Mouse (Mus musculus) hindbrain, embryonic 15.5 days (tissue): ENCODE results near the gene Acin1. TPM values are rescaled to one million over a fixed set of nuclear protein-coding genes. Genes with fewer than 3 reads are reported as not detected.

Source experiments
- ATAC-seq: fragments of 200-750 bp; cut with Nextera tagmentation; 2 replicates; pipeline ENCODE4 v1.8.0; 2017; ENCODE audit warnings: low read depth, moderate number of reproducible peaks, moderate TSS enrichment; ENCODE audit not compliant: low FRiP score
- H3K27ac ChIP-seq: fragments of 300-500 bp; sonication (generic); replicated peaks from 2 replicates; pipeline ENCODE4 v1.5.1; 2015; ENCODE audit warnings: mild to moderate bottlenecking, inconsistent platforms
- H3K27me3 ChIP-seq: fragments of 300-500 bp; sonication (generic); 2 replicates; pipeline ENCODE4 v1.6.1; 2015; ENCODE audit warnings: control low read depth, inconsistent platforms
- H3K36me3 ChIP-seq: fragments of 300-500 bp; sonication (generic); 2 replicates; pipeline ENCODE4 v1.6.1; 2015; ENCODE audit warnings: control low read depth, inconsistent platforms
- H3K4me1 ChIP-seq: fragments of 300-500 bp; sonication (generic); replicated peaks from 2 replicates; pipeline ENCODE4 v1.6.1; 2015; ENCODE audit warnings: control low read depth, inconsistent platforms
- H3K4me2 ChIP-seq: fragments of 300-500 bp; sonication (generic); 2 replicates; pipeline ENCODE4 v1.6.1; 2015; ENCODE audit warnings: moderate library complexity, mild to moderate bottlenecking, inconsistent platforms
- H3K4me3 ChIP-seq: fragments of 300-500 bp; sonication (generic); 2 replicates; pipeline ENCODE4 v1.5.1; 2015; ENCODE audit warnings: mild to moderate bottlenecking, inconsistent platforms
- H3K9ac ChIP-seq: fragments of 300-500 bp; sonication (generic); 2 replicates; pipeline ENCODE4 v1.6.1; 2015; ENCODE audit warnings: inconsistent platforms
- H3K9me3 ChIP-seq: fragments of 300-500 bp; sonication (generic); 2 replicates; pipeline ENCODE4 v1.6.1; 2016; ENCODE audit warnings: control low read depth, inconsistent platforms
- WGBS: fragments of 180-500 bp; shearing (Covaris S2); methylation state at CpG from one replicate; pipeline ENCODE4 v1.1.7; 2015; 5-methylcytosine and 5-hydroxymethylcytosine counted together
- polyA plus RNA-seq: library from polyadenylated mRNA; unstranded; fragments of >200 nt; fragmentation: Nextera tagmentation; extraction: Ambion mirVana; gene quantifications from 2 replicates; pipeline ENCODE4 v1.2.1, GENCODE M21; 2015

Acin1 gene
- polyA plus RNA-seq = 124 and 137 TPM in 2 replicates

DNA sequence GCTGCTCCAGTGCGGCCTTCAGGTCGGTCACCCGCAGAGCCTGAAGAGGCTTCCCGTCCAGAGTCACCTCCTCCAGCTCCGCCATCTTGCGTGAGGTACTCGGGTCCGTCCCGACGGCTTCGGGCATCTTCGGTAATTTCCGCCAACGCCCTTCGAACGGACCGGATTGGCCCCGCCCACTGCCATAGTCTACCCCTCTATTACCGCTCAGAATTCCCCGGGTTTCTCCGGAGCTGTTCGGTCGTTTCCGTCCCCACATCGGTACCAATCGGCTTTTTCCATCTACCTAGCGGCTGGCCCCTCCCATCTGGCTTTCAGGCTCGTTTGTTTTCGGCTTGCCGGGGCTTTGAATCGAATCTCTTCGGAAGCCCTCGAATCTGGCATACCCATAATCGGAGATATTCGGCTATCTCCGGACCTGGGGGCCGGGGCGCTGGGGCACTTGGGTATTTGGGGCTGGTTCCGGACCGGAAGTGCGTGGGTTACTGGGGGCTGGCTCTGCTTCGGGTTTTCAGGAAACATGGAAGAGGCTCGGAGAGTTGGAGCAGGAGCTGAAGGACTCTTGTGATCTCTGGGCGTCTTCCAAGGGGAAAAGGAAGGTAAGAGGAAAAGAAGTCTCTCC is at the start of gene Acin1:
Gene Acin1 (minus strand): TSS at position 410 of the 622 bp plus-strand sequence.
- under 1% methylated on average over 44 of the region's 44 CpGs for WGBS
- Histone ChIP-seq H3K9me3 (no peaks in the 10 kb centered on the region), H3K4me2 (peak within 1 kb of the TSS; percentile 63), H3K36me3 (peaks cover 26% of the 10 kb centered on the region), H3K27ac (peak within 1 kb of the TSS; percentile 98), H3K27me3 (no peaks in the 10 kb centered on the region), H3K9ac (peak within 1 kb of the TSS; percentile 95), H3K4me3 (peak within 1 kb of the TSS; percentile 92), H3K4me1 (peaks cover 36% of the 10 kb centered on the region)
- ATAC-seq = peak; percentile 98

DNA sequence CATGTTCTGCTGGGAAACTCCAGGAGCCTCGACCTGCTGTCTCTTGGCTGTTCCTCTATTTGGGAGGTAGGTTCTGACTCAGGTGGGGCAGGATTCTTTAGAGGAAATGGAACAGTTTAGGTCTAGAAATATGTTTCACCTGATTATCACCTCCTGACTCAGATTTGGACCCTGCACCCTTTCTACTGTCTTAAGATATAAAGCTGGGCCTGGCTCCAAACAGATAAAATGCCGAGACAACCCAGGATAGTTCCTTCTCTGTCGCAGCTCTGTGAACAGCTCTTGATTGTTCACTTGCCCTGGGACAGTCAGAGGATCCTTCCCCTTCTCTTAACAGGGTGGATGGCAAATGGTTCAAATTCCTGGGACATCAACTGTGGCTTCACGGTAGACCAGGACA is 48.5 kb upstream of the Acin1 start:
- Histone ChIP-seq H3K4me3 (no peak overlapping the region), H3K9me3 (no peaks in the 10 kb centered on the region), H3K27ac (no peak overlapping the region), H3K4me1 (peaks cover 13% of the 10 kb centered on the region), H3K4me2 (no peak overlapping the region), H3K9ac (no peak overlapping the region), H3K36me3 (no peaks in the 10 kb centered on the region), H3K27me3 (no peaks in the 10 kb centered on the region)
- no peak for ATAC-seq
- WGBS = 84% methylated on average over 4 of the region's 4 CpGs

DNA sequence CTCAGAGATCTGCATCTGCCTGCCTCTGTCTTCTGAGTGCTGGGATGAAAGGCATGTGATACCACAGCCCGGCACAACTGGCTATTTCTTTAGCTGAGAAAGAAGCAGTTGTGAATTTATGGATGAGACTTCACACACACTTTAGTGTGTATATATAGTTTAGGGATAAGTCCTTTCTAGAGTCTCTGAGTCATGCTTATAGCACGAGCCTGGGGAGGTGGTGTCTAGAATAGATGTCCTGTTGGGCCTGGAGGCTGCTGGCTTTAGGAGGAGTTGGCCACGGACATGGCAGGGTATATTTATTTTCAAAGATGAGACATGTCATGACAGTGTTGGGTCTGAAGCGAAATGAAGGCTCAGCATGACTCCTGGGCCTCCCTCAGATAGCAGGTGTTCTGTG is 47.3 kb upstream of the Acin1 start:
- WGBS = 80% methylated on average over 4 of the region's 4 CpGs
- ATAC-seq = no peak
- H3K9ac ChIP-seq = no peak overlapping the region

DNA sequence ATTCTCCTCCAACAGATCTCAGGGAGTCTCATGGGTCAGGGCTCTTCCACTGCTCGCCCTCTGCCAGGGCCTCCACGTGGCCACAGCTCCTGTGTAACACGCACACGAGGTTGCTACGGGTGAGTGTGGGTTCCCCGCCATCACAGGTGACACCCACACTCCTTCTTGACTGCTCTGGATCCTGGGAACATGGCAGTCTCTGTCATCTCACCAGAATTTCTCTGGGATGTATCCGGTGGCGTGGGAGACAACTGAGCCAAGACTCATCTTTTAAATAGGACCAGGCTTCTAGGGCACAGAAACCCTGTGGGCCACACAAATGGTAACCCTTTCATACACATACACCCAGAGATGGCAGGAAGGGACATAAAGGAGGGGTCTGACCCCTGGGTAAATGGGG is 45.5 kb upstream of the Acin1 start:
- WGBS = 93% methylated on average over 8 of the region's 8 CpGs
- Histone ChIP-seq H3K27ac (no peak overlapping the region), H3K9me3 (no peaks in the 10 kb centered on the region), H3K36me3 (no peaks in the 10 kb centered on the region), H3K4me2 (no peak overlapping the region), H3K4me1 (peaks cover 7% of the 10 kb centered on the region), H3K4me3 (no peak overlapping the region), H3K9ac (no peak overlapping the region), H3K27me3 (no peaks in the 10 kb centered on the region)
- no peak for ATAC-seq

More for the DNA sequence above, 47.3 kb upstream of the Acin1 start:
- H3K9me3 ChIP-seq = no peaks in the 10 kb centered on the region
- no peaks in the 10 kb centered on the region for H3K36me3 ChIP-seq
- H3K27ac ChIP-seq = no peak overlapping the region
- H3K4me2 ChIP-seq = no peak overlapping the region
- no peaks in the 10 kb centered on the region for H3K27me3 ChIP-seq
- H3K4me3 ChIP-seq = no peak overlapping the region
- peaks cover 13% of the 10 kb centered on the region for H3K4me1 ChIP-seq

DNA sequence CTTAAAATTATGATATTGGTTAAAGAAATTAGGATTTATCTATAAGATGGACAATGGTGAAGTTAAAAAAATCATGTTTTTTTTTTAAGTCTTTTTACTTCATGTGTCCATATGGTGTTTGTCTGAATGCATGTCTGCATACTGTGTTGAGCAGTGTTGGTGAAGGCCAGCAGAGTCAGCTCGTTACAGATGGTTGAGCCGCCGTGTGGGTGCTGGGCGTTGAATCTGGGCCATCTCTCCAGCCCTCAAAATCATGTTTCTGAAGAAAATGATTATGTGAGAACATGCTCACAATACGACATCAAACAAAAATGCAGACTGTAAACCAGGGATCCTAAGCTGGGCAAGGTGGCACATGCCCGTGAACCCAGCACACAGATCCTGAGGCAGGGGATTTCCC is 43.6 kb upstream of the Acin1 start:
- Histone ChIP-seq H3K27me3 (no peaks in the 10 kb centered on the region), H3K4me1 (no peaks in the 10 kb centered on the region)
- WGBS = 91% methylated on average over 6 of the region's 6 CpGs

DNA sequence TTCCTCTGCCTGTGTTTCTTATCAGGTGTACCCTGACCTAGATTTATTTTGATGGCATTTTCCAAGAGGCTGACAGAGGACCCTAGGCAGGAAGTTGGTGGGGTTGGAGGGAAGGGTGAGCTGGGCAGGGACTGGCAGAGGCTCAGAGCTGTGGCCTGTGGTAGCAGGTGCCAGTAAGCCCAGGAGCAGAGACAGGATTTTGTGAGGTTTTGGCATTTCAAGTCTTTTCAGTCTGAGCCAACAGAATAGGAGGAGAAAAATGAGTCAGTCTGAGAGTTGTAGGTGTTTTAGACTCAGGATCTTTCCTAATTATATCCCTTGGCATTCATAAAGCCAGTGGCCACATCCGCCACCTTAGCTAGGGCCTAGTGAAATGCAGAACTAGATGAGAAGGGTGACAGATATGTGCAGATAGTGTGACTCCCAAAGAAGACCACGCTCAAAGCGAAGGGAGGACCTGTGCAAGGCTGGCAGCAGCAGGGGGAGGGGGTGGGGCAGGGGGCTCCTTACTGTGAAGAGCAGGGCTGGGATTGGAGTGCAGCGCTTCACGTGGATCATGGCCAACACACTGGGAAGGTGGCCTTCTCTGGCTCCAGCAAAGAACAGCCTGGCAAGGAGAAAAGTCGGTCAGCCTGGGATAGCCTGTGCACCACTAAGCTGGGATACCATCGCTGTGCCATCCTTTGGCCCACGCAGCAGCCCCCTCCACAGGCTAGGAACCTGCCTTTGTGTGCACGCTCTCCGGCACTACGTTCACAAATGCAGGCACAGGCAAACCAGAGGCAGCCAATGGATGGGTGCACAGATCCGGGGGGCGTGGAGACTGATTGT is 42.3 kb upstream of the Acin1 start:
- peak; percentile 34; the same call in 1 of the 2 replicates for ATAC-seq
- no peaks in the 10 kb centered on the region for H3K4me1 ChIP-seq
- H3K36me3 ChIP-seq = no peaks in the 10 kb centered on the region
- H3K9ac ChIP-seq = no peak overlapping the region
- H3K27me3 ChIP-seq = no peaks in the 10 kb centered on the region
- H3K4me3 ChIP-seq = no peak overlapping the region
- 68% methylated on average over 13 of the region's 13 CpGs for WGBS
- no peak overlapping the region for H3K27ac ChIP-seq
- H3K9me3 ChIP-seq = no peaks in the 10 kb centered on the region
- no peak overlapping the region for H3K4me2 ChIP-seq

More for the DNA sequence above, 43.6 kb upstream of the Acin1 start:
- Histone ChIP-seq H3K4me3 (no peak overlapping the region), H3K9ac (no peak overlapping the region), H3K4me2 (no peak overlapping the region), H3K27ac (no peak overlapping the region), H3K9me3 (no peaks in the 10 kb centered on the region), H3K36me3 (no peaks in the 10 kb centered on the region)
- ATAC-seq = no peak

DNA sequence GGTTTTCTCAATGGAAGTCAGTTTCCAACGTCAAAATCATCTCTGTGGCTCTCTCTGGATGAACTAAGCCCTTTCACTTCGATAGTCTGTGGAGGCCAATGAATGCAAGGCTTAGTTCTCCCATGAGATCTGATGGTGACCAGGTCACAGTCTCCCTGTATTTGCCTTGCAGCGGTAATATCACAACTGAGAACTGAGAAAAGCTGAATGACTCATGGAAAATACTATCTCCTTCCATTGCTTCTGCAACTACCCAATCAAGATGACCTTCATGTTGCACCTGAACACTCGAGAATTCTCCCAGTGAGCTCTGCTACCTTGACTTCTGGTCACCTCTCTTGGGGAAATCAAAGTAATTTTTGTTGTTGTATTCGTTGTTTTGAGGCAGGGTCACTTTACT is 40.8 kb upstream of the Acin1 start:
- no peak overlapping the region for H3K4me2 ChIP-seq
- no peak overlapping the region for H3K27ac ChIP-seq
- no peak overlapping the region for H3K4me3 ChIP-seq
- no peaks in the 10 kb centered on the region for H3K27me3 ChIP-seq
- H3K9me3 ChIP-seq = no peaks in the 10 kb centered on the region
- no peaks in the 10 kb centered on the region for H3K4me1 ChIP-seq
- 87% methylated on average over 5 of the region's 5 CpGs for WGBS
- no peak for ATAC-seq
- H3K36me3 ChIP-seq = no peaks in the 10 kb centered on the region
- no peak overlapping the region for H3K9ac ChIP-seq

DNA sequence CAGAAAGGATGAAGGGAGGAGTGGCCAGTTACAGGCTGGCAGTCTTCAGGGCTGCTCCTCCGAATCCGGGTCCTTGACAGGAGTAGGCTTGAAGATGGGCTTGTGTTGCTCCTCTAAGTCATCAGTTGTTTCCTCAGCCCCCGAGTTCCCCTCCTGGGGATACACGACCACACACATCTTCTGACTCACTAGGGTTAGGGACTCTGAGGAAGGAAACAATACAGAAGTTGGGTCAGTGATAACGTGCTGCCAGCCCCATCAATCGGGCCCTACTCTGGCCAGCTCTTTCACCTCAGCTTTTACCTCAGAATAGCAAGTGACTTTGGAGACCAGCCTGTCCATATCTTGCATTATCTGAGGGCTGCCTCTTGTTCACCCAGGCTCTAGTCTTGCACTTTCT is 37.3 kb upstream of the Acin1 start:
- no peak overlapping the region for H3K27ac ChIP-seq
- no peak for ATAC-seq
- no peaks in the 10 kb centered on the region for H3K36me3 ChIP-seq
- H3K4me1 ChIP-seq = no peaks in the 10 kb centered on the region
- no peak overlapping the region for H3K4me3 ChIP-seq
- H3K27me3 ChIP-seq = no peaks in the 10 kb centered on the region
- H3K9ac ChIP-seq = no peak overlapping the region
- WGBS = 82% methylated on average over 6 of the region's 6 CpGs
- no peaks in the 10 kb centered on the region for H3K9me3 ChIP-seq
- H3K4me2 ChIP-seq = no peak overlapping the region

DNA sequence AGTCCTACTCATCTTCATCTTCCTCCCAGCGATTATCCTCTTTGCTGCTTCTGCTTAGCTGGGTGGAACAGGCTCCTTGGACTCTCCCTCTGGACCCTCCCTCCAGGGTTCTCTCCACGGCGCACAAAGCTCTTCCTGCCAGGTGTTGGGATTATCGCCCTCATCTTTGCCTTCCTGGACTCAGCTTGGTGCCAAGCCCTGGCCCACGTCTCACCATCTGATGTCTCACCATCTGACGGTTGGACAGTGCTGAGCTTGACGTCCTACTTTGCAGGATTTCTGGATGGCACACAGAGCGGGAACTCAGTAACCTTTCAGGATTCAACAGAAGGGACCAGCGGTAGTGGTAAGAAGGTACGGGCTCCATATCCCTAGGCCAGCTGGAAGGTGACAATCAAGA is 35.0 kb upstream of the Acin1 start:
- Histone ChIP-seq H3K36me3 (no peaks in the 10 kb centered on the region), H3K4me3 (no peak overlapping the region), H3K4me2 (no peak overlapping the region), H3K27ac (no peak overlapping the region), H3K9ac (no peak overlapping the region), H3K9me3 (no peaks in the 10 kb centered on the region), H3K27me3 (no peaks in the 10 kb centered on the region), H3K4me1 (no peaks in the 10 kb centered on the region)
- ATAC-seq = no peak
- WGBS = 84% methylated on average over 10 of the region's 10 CpGs

DNA sequence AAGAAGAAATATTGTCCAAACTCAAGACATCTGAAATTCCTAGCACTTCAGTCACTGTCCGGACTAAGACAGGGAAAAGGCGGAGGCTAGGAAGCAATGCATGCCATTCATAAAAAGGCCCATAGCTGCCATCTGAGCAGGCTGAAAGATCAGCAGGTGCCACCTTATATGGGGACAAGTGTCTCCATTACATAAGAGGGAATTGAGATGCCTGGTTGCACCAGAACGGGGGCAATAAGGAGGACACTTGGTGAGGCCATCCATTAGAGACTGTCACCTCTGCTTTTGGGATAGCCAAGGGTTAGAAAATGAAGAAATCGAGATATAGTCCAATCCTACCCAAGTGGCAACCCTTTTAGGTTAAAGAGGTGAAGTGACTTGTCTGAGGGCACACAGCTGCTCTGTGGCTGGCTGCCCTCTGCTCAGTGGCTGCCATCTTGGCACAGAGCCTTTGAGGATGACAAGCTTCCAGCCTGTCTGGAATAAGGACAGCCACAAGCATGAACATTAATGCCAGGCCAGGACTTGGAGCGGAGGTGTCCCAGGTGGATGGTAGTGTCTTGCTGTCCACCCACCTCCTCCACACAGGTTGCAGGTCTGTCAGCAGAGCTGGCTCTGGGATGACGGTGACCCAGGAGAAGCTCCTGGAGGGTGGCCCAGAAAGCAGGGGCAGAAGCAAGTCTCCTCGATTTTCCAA is 34.1 kb upstream of the Acin1 start:
- Histone ChIP-seq H3K36me3 (no peaks in the 10 kb centered on the region), H3K27ac (no peak overlapping the region), H3K27me3 (no peaks in the 10 kb centered on the region), H3K4me3 (no peak overlapping the region), H3K9ac (no peak overlapping the region), H3K4me2 (no peak overlapping the region), H3K9me3 (no peaks in the 10 kb centered on the region), H3K4me1 (no peaks in the 10 kb centered on the region)
- ATAC-seq = no peak
- 86% methylated on average over 7 of the region's 7 CpGs for WGBS

DNA sequence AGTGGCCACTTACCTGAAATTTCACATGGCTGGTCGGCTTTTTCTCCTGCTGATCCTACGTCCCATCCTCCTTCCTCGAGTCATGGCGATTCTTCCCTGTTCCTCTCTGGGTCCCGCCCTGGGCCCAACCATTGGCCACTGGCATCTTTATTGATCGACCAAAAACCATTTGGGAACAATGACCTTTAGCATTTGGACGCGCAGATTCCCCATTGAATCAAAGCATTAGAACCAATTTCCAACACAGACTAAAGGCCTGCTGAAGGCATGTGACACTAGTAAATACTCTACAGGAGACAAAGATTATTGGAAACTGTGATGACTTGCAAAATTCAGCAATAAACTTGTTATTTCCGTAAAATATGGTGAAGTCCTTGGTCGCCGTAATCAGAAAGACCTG is 33.3 kb upstream of the Acin1 start:
- no peak overlapping the region for H3K4me2 ChIP-seq
- WGBS = 92% methylated on average over 11 of the region's 11 CpGs
- H3K27me3 ChIP-seq = no peaks in the 10 kb centered on the region

DNA sequence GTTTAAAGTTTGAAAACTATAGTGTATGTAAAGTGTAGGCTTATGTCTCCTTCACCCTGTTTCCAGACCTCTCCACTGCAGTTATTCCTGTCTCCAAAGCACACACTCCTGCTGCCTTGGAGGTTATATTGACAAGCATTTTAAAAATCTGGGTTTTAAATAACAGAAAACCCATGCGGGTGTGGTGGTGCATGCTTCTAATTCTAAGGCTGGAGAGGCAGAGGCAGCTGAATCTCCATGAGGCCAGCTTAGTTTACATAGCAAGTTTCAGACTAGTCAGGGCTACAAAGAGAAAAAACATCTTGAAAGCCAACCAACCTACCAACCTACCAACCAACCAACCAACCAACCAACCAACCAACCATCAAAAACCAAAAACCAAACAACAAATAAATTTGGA is 28.7 kb upstream of the Acin1 start:
- peak overlapping the region; percentile 43; the same call in 1 of the 2 replicates for H3K4me3 ChIP-seq
- no peaks in the 10 kb centered on the region for H3K27me3 ChIP-seq
- no peak overlapping the region for H3K9ac ChIP-seq
- peak overlapping the region; percentile 77; the same call in 1 of the 2 replicates for H3K27ac ChIP-seq
- ATAC-seq = no peak
- H3K36me3 ChIP-seq = no peaks in the 10 kb centered on the region
- peaks cover 13% of the 10 kb centered on the region for H3K4me1 ChIP-seq
- no peaks in the 10 kb centered on the region for H3K9me3 ChIP-seq
- WGBS = 88% methylated on average over 1 of the region's 1 CpGs
- H3K4me2 ChIP-seq = peak overlapping the region; percentile 86

More for the DNA sequence above, 33.3 kb upstream of the Acin1 start:
- H3K27ac ChIP-seq = no peak overlapping the region
- H3K4me3 ChIP-seq = no peak overlapping the region
- no peaks in the 10 kb centered on the region for H3K36me3 ChIP-seq
- no peaks in the 10 kb centered on the region for H3K9me3 ChIP-seq
- ATAC-seq = no peak
- peaks cover 3% of the 10 kb centered on the region for H3K4me1 ChIP-seq
- no peak overlapping the region for H3K9ac ChIP-seq
